Mouse (Mus musculus) adrenal gland, postnatal 14 days (tissue): ENCODE measurements around the gene Rapgef6. TPM values are rescaled to one million over a fixed set of nuclear protein-coding genes. Genes with fewer than 3 reads are reported as not detected.

Experiments used
- DNase-seq: peaks from one replicate; pipeline ENCODE4 v3.0.0; 2021; ENCODE audit warnings: mixed read lengths
- long read RNA-seq, 2 experiments: library from polyadenylated mRNA; stranded (forward); transcript quantifications; one replicate each; pipeline ENCODE4 v2.0.0; 2021
- total RNA-seq: library from RNA; stranded (reverse); gene quantifications from 2 replicates; pipeline ENCODE4 v1.2.3, GENCODE M21; 2021

The Rapgef6 gene
- 26.0 and 29.7 TPM in 2 replicates for total RNA-seq
- long read RNA-seq, experiment 1, partial matches to known transcripts = 1 of 6 reads
- long read RNA-seq, experiment 1, other reads (novel, unspliced or antisense) = 3 of 6 reads
- long read RNA-seq, experiment 2, full-length matches to known transcripts = 2 of 5 reads
- long read RNA-seq, experiment 2, partial matches to known transcripts = 0 of 5 reads
- long read RNA-seq, experiment 2, other reads (novel, unspliced or antisense) = 3 of 5 reads

DNA sequence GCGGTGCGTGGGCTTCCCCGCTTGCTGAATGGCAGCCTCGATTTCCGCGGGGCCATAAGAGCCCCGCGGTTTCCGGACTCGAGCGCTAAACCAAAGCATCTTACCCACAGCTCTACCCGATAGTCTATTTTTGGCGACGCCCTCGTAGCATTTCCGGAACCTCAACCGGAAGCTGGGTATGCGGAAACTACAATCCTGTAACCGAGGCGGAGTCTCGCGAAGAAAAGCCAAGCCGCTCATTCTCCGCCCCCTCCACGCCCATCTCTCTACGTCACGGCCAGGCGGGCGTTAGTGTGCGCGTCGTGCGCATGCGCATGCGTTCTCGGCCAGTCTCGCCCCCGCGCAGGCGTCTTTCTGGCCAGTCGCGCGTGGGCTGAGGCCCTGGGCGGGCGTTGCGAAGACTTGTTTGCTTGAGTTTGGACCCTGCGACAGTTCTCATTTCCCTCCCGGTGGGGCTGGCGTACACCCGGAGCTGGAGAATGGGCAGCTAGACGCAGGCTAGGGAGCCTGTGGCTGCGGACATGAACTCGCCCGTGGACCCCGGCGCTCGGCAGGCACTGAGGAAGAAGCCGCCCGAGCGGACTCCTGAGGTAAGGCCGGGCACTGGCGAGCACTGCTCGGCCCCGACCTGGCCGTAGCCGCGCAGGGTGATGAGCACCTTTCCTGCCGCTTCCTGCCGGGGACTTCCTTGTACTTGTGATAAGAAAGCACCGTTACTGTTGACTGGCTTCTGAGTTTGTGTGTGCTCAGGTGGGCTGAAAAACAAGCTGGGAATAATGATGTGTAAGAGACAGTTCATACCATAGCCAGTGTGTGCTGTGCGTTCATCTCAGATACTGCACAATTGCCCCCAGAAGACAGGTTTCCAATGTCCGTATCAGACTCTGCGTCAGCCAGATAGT is at the start of gene Rapgef6:
Gene Rapgef6, plus strand, starts transcription at position 319 of the 902 bp plus-strand sequence.
- DNase-seq = peak; percentile 99

DNA sequence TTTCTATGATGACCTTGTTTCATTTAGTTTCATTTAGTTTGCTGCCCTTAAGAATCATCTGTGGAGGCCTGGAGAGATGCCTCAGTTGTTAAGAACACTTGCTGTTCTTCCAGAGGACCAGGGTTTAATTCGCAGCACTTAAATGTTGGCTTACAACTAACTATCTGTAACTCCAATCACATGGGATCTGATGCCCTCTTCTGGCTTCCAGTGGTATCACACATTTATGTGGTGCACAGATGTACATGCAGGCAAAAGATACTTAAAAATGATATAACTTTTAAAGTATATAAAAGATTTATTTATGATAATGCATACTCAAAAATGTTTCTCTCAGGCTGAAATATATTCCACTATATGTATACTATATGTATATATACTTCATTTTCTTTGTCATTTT is 44.2 kb upstream of the Rapgef6 start:
- no peak for DNase-seq

DNA sequence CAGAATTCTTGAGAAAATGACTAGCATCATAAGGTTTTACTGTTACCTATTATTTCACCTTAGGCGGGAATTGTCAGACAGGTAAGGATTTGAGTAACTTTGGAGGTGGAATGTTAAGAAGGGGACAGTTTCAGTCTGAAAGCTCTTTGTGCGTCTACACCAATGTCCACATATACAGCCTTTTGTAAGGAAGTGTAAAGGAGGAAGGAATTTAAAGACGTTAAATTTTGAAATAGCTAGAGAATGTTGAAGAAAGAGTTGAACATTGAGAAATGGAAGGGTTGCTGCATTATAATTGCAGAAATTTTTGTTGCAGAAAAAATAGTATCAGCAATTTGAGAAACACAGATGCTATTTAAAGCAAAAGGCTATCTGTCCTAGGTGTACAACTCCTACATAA is 36.6 kb upstream of the Rapgef6 start:
- no peak for DNase-seq

DNA sequence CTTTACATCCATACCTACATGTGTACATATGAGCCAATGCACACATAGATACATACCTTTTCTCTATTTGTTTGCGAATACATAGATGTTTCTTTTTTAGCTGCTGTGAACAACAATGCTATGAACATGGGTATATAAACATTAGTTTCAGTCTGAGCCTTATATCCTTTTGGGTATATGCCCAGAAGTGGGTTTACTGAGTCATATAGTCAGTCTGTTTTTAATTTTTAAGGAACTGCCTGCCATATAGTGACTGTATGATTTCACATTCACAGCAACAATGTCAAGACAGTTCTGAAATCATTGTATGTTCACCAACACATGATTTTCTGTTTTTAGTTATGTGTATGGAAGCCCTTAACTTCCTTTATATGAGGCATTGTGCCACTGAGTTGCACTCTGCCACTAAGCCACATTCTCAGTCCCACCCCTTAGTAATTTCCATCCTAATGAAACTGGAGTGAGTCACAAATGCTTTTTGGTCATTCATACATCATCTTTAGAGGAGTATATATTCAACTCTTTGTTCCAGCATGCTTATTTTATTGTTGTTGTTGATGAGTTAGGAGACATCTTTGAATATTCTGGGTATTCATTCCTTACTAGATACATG is 30.6 kb upstream of the Rapgef6 start:
- no peak for DNase-seq

DNA sequence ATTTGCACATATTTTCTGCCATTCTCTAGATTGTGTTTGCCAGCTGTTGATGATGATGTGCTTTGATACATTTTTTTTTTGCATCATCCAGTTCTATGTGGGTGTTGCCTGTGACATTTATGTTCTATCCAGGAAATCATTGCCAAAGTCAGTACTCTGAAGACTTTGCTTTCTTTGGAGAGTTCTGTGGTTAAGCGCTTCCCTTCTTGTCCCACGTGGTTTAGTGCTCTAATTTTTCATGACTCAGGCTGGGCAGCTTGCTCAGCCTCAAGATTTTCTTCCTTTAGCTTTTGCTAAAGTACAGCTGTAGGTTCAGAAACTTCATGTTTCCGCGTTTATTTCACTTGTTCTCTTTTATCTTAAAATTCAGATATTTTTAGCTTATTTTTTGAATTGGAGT is 30.1 kb upstream of the Rapgef6 start:
- no peak for DNase-seq

DNA sequence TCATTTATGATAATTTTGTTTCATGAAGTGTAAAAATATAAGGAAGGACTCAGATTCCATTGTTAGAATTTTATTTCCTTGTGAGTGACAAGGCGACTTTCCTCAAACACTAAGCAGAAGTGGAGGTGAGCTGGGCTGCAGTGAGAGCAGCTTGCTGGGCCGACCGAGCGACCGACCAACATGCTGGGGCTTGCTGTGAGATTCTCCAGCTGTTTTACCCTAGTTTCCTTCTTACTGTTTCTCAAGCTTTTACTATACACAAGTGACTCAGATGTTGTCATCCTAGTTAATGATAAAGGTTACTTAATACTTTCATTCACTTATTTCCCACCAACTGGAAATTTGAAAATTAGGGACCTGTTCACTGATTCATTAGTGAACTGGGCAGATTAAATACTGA is 22.8 kb upstream of the Rapgef6 start:
- no peak for DNase-seq

DNA sequence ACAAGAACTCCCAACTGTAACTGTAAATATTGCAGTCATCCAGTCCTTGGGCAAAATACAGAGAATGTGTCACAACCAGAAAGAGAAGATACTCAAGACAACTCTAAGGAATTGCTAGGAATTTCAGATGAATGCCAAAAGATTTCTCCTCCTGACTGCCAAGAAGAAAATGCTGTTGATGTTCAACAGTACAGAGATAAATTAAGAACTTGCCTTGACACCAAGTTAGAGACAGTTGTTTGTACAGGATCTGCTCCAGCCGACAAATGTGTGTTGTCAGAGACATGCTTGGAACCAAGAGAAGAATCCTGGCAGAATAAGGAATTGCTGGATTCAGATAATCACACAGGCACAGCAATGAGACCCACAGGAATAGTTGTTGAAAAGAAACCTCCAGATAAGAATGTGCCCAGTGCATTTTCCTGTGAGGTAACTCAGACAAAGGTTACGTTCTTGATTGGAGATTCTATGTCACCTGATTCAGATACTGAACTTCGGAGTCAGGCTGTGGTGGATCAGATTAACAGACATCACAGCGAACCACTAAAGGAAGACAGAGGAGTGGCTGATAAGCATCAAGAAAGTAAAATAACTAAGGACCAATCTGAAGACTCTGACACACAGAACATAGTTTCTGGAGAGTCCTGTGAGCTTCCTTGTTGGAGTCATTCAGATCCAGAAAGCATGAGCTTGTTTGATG is 20.0 kb upstream of the Rapgef6 start:
- DNase-seq = no peak

DNA sequence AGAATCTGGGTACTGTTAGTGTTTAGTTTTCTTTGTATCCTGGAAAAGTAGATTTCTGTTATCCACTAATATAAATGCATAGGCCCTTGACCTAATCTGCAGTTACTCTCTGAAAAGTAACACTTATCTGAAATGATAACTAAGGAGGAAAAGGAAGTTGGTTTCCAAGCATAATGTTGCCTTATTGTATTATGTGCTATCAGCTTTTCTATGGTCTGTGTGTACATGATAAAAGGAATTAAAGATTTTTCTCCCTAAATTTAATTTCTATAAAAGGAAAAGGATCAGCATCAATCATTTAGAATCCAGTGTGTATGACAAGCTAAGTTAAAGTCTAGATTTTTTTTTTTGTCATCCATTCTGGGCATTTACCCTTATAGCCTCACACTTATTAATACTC is 9.1 kb upstream of the Rapgef6 start:
- DNase-seq = no peak

DNA sequence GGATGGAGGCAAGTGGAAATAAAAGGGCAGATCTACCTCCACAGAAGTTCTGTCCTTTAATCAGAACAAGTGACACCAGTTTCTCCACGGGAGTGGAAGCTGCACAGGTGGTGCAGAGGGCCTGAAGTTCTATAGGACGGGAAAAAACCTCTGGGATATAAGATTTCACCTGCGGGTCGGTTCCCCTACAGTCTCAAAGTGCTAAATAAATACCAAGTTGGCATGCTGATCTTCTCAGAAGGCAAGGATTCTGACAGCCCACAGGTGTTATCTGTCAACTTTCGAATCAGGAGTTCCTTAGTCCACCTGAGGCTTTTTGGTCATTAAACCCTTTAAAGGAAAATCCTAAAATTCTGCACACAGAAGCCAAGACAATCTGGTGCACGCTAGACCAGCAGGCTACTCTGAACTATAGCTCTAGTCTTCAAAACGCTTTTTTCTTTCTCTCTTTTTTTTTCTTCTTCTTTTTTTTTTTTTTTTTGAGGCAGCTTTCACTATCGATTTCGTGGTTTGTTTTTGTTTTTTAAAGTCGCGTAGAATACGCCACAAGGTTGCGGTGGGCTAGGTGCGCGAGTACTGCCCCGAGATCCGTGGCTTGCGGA is 619 bp upstream of the Rapgef6 start:
- no peak for DNase-seq

DNA sequence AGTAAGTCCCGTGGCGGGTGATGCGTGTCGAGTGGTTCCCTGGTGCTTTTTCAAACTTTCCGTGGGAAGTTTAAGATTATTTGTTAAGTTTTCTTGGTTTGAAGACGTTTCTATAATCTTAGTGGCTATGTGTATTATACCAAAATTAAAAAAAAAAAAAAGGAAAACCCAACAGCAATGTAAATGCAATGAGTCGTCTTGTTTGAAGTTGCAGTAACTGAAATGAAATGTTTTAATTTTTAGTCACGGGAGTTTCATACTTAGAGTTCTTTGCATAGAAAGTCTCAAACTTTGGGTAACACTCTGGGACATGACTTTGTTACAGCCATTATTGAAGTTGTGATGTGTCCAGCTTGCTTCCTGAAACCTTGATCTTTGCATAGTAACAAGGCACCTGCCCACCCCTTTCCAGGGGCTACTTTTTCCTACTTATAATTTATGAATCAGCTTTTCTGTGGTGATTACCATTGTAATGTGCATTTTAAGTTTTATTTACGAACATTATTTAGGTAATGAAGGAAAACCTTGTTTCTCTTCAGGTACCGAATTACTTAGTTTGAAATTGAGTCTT is 869 bp downstream of the Rapgef6 start:
- DNase-seq = no peak

DNA sequence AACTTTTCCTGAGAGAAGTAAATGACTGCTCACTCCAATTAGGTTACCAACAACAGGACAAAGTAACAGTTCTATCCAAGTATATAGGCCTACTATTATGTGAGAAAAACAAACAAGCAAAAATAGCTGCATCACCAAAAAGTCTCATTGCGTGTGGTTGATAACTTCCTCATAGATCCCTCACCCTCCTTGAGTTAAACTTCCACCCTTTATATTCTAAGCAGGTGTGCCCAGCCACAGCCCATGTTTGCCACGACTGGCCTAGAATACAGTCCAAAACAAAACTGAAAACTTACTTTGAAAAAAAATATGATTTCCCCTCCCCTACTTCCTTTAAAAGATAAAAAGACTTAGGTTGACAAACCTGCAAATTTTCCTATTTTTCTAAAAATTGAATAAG is 5.4 kb downstream of the Rapgef6 start:
- DNase-seq = no peak

DNA sequence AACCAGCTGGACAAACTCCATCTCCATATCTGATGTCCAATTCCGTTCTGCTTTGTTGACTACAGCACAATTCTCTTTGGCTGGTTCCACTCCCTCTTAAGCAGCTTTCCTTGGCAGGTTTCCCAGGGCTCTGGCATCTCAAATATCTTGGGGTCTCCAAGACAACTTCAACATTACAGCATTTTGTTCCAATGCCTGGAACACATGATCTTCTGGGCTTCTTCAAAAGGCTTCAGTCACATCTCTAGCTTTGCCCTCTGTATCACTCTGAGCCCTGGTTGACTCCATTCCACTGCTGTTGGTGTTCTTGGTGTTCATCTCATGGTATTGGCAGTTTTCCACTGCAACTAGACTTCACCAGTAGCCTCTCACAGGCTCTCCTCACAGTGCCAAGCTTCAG is 7.7 kb downstream of the Rapgef6 start:
- peak; percentile 19 for DNase-seq

DNA sequence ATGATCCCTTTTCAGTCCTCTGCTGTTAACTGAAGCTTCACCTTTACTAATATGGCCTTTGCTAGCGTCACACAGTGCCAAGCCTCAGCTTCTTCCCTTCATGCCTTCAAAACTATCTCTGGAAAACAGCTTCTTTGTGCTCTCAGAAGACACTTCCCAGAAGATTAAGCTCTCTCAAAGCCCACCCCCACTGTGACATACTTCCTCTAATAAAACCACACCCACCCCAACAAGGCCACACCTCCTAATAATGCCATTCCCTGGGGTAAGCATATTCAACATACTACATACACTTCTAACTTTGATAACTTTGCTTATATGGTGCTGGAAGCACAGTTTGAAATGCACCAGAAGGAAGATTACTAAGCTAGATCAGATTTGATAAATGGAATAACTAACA is 8.3 kb downstream of the Rapgef6 start:
- DNase-seq = no peak

DNA sequence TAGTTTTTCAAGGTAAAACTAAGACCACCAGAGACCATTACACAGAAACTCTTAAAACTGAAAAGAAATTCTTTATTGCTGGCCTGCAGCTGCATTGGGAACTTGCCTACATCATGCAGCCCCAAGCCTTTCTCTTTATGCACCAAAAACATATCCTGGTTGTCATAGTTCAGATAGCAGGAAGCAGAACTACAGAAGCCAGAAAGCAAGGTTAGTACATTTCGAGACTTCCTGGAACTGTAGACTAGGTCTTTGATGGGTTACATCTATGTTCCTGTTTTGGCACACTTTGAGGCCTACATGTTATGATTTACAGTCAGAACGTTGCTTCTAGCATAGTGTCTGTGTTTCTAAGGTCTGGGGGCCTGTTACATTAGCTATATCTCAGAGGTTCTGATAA is 11.2 kb downstream of the Rapgef6 start:
- no peak for DNase-seq

DNA sequence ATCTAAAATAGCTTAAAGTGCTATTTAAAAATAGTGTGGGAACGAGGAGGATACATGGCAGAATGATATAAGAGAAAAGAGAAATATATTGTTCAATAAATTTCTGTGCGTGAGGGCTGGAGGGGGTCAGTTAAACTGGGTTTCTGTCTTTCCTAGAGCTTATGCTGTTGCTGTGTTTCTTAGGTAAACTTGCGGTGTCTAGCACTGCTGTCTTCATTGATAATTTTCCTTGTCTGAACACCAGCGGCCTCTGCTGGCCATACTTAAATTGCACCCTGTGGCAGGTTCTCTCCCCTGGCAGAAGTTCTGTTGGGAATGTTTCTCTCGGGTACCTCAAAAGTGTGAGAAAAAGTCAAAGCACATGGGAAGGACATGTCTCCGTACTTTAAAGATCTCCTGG is 12.2 kb downstream of the Rapgef6 start:
- DNase-seq = peak; percentile 81

DNA sequence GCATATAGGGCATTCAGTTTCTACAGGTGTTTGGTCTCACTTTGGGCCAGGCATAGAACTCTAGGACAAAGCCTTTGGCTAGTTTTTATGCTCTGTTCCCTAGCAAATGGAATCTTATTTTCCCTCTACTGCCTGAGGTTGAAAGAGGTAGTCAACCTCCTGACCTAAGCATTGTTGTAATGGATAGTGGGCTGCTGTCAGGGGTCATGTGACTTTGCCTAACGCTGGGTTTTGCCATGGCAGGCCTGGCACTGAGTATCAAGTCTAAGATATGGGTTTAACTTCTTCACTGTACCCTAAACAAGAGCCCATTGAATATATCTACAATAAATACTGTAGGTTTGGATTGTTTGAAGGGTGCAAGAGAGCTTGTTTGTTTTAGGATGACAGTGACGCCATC is 16.4 kb downstream of the Rapgef6 start:
- no peak for DNase-seq

DNA sequence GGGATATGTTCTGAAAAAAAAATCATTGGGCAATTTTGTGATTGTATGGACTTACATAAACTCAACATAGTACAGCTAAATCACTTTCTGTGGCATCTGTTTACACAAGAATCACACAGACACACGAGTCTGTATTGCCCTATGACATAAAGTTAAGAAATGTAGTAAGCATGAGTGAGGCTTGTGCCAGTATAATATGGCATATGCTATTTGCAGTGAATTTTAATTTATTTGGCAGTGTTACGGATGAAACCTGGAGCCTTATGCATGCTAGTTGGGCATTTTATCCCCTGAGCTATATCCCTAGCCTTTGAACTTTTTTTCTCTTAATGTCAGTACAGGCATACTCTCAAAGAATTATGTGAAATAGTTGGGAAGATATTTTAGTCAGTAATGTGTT is 16.8 kb downstream of the Rapgef6 start:
- DNase-seq = no peak

DNA sequence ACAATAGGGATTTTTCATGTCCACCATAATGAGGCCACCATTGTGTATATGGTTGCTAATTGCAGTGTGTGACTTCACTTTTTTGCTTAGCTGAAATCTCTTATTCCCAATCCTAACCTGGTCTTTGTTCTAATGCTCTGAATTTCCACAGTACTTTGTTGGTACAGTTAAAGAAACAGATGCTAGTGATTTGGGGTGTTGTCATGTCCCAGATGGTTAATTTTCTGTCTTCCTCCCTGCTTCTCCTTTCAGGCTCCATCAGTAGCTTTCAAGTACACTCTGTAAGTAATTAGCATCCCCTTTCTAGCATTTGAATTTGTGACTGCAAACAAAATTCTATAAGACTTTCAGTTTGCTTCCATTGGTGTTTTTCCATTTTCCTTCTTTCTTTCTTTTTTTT is 17.7 kb downstream of the Rapgef6 start:
- DNase-seq = no peak

DNA sequence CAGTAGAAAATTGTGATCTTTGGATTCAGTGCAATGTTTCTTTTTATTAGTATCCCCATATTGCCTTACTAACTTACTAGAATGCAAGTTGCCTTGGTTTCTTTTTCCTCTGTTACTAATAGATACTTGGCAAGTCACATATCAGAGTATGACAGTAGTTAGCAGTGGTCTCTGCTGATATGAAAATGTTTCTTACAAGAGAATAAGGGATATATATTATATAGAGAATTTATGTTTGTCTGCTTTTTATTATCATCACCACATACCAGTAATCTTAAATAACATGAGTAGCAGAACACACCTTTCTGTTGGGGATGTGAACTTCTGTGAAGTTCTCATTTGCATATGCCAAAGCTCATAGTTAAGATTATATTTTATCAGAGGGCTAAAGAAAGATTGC is 19.8 kb downstream of the Rapgef6 start:
- no peak for DNase-seq

DNA sequence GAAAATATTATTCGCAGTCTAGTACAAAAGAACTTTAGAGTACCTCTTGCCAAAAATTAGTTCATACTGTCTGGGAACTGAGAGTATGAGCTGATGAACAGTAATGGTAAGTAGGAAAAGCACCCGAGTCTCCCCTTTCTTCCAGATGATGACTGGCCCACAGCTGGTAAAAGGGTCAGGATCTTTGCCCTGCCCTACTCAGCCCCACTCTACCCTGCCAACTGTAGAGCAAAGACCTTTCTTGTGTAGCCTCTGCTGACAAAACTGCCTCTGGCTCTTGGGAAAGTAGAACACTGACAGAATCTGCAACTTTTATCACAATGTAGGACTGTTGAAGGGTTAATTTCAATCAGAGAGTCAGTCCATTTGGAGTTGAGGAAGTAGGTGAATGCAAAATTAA is 32.3 kb downstream of the Rapgef6 start:
- no peak for DNase-seq

DNA sequence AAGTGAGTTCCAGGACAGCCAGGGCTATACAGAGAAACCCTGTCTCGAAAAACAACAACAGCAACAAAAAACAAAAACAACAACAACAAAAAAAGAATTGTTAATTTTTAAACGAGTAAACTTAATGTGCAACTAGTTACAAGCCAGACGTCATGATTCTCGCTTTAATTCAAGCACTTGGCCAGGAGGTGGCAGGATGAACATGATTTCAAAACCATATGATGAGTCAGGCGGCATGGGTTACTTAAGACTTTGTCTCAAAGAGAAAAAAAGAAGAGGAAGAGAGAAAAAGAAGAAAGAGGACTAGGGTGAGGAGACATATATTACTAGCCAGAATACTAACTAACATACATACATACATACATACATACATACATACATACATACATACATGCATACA is 40.1 kb downstream of the Rapgef6 start:
- DNase-seq = peak; percentile 40

DNA sequence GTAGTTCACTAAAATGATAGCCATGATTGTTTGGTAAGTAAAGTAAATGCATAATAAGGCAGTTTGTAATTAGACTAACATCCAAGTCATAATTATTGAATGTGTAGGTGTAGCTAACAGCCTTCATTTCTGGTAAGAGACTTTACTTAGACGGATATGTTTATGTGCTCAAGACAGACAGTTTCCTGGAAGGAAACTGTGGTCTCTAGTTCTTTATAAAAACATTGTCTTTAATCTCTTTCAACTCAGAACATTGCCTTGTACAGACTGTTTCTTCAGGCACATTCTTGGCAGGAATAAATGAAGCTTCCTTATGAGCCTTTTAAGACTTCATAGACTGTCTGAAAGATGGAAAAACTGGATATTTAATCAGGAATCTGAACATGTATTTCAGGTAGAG is 45.3 kb downstream of the Rapgef6 start:
- no peak for DNase-seq
